Mouse (Mus musculus) heart, embryonic 16.5 days (tissue): ENCODE data around the gene Egfr. TPM values are rescaled to one million over a fixed set of nuclear protein-coding genes. Genes with fewer than 3 reads are reported as not detected.

Experiments used
- ATAC-seq: fragments of 200-750 bp; cut with Nextera tagmentation; replicated peaks from 2 replicates; pipeline ENCODE4 v1.8.0; 2017; ENCODE audit warnings: moderate number of reproducible peaks; ENCODE audit not compliant: insufficient read depth, low FRiP score; ENCODE audit errors: extremely low read depth
- H3K27ac ChIP-seq: fragments of 300-500 bp; sonication (generic); 2 replicates; pipeline ENCODE4 v1.5.1; 2014; ENCODE audit warnings: mild to moderate bottlenecking, low read length, control low read depth, moderate library complexity
- H3K27me3 ChIP-seq: fragments of 300-500 bp; sonication (generic); 2 replicates; pipeline ENCODE4 v1.6.1; 2014; ENCODE audit warnings: low read length, mixed read lengths; ENCODE audit not compliant: control insufficient read depth, insufficient read depth
- H3K36me3 ChIP-seq: fragments of 300-500 bp; sonication (generic); 2 replicates; pipeline ENCODE4 v1.6.1; 2014; ENCODE audit not compliant: control insufficient read depth, insufficient read depth
- H3K4me1 ChIP-seq: fragments of 300-500 bp; sonication (generic); 2 replicates; pipeline ENCODE4 v1.6.1; 2014; ENCODE audit warnings: low read length, mixed read lengths; ENCODE audit not compliant: control insufficient read depth, insufficient read depth
- H3K4me2 ChIP-seq: fragments of 300-500 bp; sonication (generic); 2 replicates; pipeline ENCODE4 v1.6.1; 2014; ENCODE audit warnings: low read depth, mild to moderate bottlenecking, control low read depth, low read length
- H3K4me3 ChIP-seq: fragments of 300-500 bp; sonication (generic); 2 replicates; pipeline ENCODE4 v1.5.1; 2014; ENCODE audit warnings: mild to moderate bottlenecking, control low read depth, low read length
- H3K9ac ChIP-seq: fragments of 300-500 bp; sonication (generic); 2 replicates; pipeline ENCODE4 v1.6.1; 2014; ENCODE audit warnings: low read length, control low read depth
- H3K9me3 ChIP-seq: fragments of 300-500 bp; sonication (generic); replicated peaks from 2 replicates; pipeline ENCODE4 v1.6.1; 2016; ENCODE audit warnings: low read length; ENCODE audit not compliant: control insufficient read depth
- WGBS: fragments of 180-500 bp; shearing (Covaris S2); extraction: QIAGEN DNeasy Blood & Tissue Kit; methylation state at CpG from one replicate; pipeline ENCODE4 v1.1.7; 2014; 5-methylcytosine and 5-hydroxymethylcytosine counted together
- polyA plus RNA-seq: library from polyadenylated mRNA; unstranded; fragments of >200 nt; fragmentation: Nextera tagmentation; extraction: Ambion mirVana; gene quantifications from 2 replicates; pipeline ENCODE4 v1.2.1, GENCODE M21; 2015

Gene Egfr
- polyA plus RNA-seq, 1 experiment from 2014 or later: 5.3 TPM

DNA sequence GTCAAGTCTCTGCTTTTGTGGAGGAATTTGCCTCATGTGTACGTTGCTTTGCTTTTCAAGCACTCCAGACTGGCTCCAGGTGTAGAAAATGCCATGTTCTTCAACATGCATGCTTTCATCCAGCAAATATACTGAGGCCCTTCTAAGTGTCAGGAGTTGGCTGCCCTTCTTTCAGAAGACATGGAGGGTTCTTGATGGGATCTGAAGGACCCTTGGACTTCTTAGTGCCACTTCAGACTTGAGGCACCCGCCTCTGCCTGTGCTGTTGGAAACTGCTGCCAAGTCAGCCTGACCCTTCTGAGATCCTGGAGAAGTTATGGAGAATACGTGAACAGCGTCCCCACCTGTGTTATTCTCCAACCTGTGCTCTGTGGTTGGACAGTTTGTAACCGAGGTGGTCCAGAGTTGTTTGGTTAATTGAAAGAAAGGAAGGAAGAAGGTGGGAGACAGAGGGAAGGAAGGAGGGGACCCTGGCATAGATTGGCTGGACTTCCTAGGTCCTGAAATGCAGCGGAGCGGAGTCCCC, 483 bp upstream of the Egfr start:
- no peak overlapping the region for H3K27ac ChIP-seq
- H3K4me2 ChIP-seq: peak overlapping the region; percentile 79
- H3K36me3 ChIP-seq: no peaks in the 10 kb centered on the region
- H3K9me3 ChIP-seq: no peaks in the 10 kb centered on the region
- peaks cover 35% of the 10 kb centered on the region for H3K27me3 ChIP-seq
- peak overlapping the region; percentile 76 for H3K4me3 ChIP-seq
- H3K4me1 ChIP-seq: peaks cover 5% of the 10 kb centered on the region; the same call in 1 of the 2 replicates
- H3K9ac ChIP-seq: peak overlapping the region; percentile 73
- WGBS: 37% methylated on average over 7 of the region's 7 CpGs
- ATAC-seq: no peak

DNA sequence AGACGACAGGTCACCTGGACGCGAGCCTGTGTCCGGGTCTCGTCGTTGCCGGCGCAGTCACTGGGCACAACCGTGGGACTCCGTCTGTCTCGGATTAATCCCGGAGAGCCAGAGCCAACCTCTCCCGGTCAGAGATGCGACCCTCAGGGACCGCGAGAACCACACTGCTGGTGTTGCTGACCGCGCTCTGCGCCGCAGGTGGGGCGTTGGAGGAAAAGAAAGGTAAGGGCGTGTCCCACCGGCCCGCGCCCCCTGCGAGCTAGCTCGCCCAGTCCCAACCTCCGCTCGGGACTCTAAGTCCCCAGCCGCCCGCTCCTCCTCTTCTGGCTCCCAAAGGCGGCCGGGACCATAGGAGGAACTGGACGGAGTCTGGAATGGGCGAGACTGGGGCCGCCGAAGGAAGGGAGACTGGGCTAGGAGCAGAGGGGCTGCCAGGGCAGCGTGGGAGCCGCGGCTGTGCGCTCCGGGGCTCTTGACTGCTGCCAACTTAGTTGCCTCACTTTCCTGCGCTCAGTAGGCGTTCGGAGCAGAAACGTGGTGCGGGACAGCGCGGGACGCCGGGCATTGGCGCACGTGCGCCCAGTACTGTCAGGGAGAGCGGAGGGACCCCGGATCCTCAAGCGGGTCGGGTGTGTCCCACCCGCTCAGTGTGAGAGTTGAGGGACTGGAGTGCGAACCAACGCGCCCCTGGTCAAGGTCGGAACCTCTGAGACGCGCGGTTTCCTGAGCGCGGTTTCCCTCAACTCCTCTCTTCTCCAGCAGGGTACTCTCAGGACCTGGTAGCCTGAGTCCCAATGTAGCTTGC, 548 bp downstream of the Egfr start:
- H3K27me3 ChIP-seq: peaks cover 35% of the 10 kb centered on the region
- no peaks in the 10 kb centered on the region for H3K9me3 ChIP-seq
- H3K4me1 ChIP-seq: peaks cover 5% of the 10 kb centered on the region; the same call in 1 of the 2 replicates
- peak; percentile 60 for ATAC-seq
- H3K4me2 ChIP-seq: peak overlapping the region; percentile 79
- H3K36me3 ChIP-seq: no peaks in the 10 kb centered on the region
- H3K27ac ChIP-seq: peak overlapping the region; percentile 35; the same call in 1 of the 2 replicates
- under 1% methylated on average over 66 of the region's 68 CpGs for WGBS
- peak overlapping the region; percentile 76 for H3K4me3 ChIP-seq
- H3K9ac ChIP-seq: peak overlapping the region; percentile 73

DNA sequence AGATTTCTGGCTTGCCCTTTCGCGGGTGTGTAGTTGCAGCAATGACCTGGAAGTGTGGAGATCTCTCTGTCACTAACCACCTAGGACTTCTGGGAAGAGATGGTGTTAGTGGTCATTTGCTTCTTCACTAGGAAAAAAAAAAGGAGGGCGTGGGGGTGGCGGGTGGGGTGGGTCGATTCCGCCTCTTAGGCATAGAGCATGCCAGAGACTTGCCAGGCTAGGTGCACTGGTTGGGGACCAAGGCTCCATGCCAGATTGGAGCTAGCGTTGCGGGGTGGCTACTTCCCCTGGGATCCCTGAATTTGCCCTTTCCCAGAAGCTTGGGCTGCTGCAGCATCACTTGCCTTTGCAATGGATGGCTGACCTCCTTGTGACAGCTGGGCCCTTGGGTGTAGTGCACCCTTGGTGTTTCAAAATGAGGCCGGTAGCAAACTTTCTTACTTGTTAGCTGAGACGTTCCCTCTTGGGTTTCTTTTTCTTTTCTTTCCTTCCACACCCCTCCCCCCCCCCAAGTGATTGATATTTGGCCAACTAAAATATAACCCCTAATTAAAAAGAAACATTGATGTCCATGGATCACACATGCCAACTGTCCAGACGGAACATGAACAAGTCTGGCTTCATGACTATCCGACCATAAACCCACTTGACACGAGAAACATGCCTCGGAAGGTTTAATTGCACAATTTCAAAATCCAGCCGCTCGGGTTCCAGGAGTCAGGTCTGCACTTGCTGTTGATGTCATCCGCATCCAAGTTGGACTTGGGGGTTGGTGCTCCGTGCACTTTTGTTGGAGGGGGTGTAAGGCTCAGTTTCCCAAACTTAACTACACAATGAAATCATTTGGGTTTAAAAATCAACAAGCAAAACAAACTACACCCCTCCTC, 1.4 kb downstream of the Egfr start:
- H3K27ac ChIP-seq: no peak overlapping the region
- no peaks in the 10 kb centered on the region for H3K9me3 ChIP-seq
- ATAC-seq: no peak
- H3K4me3 ChIP-seq: peak overlapping the region; percentile 76
- H3K4me2 ChIP-seq: peak overlapping the region; percentile 79
- no peaks in the 10 kb centered on the region for H3K36me3 ChIP-seq
- H3K9ac ChIP-seq: peak overlapping the region; percentile 73
- H3K27me3 ChIP-seq: peaks cover 35% of the 10 kb centered on the region
- H3K4me1 ChIP-seq: peaks cover 5% of the 10 kb centered on the region; the same call in 1 of the 2 replicates
- 32% methylated on average over 18 of the region's 18 CpGs for WGBS

DNA sequence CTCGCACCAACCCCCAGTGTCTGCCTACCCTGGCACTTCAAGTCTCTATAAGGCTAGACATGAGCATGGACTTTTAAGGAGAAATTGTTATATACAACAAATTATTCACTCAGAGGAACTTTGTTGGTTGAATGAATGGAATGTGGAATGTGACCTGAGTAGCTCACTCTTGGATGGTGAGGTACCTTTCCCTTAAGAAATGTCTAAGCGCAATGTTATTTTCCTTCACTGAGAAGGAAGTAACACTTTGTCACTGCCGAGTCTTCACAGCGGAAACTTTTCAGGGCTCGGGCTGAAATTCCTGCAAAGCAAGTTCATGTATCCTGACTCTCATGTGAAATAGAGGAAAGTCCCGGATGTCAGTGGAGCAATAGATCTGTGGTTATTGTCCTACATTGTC, 7.9 kb downstream of the Egfr start:
- Histone ChIP-seq H3K4me1 (no peaks in the 10 kb centered on the region), H3K36me3 (no peaks in the 10 kb centered on the region), H3K4me2 (no peak overlapping the region), H3K27me3 (peaks cover 3% of the 10 kb centered on the region; the same call in 1 of the 2 replicates), H3K27ac (no peak overlapping the region), H3K9ac (no peak overlapping the region), H3K4me3 (no peak overlapping the region), H3K9me3 (no peaks in the 10 kb centered on the region)
- 66% methylated on average over 6 of the region's 6 CpGs for WGBS
- no peak for ATAC-seq

DNA sequence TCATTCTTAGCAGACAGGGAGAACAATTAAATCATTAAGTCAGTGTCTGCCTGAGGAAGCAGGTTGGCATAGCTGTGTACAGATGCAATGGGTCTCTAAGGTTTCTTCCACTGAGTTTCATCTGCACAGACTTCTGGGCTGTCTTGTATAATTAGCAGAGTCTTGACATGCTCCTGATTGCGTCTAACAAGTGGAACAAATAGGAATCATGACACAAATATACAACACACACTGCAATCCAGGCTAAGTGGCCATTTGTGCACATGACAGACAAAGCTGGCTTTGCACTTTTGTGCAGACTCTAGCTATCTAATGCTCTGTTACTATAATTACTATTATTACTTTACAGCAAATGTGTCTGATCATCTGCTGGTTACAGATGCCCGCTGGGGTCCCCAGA, 9.2 kb downstream of the Egfr start:
- Histone ChIP-seq H3K4me2 (no peak overlapping the region), H3K4me3 (no peak overlapping the region), H3K27ac (no peak overlapping the region), H3K4me1 (no peaks in the 10 kb centered on the region), H3K36me3 (no peaks in the 10 kb centered on the region), H3K27me3 (no peaks in the 10 kb centered on the region), H3K9me3 (no peaks in the 10 kb centered on the region), H3K9ac (no peak overlapping the region)
- 81% methylated on average over 2 of the region's 2 CpGs for WGBS
- no peak for ATAC-seq

DNA sequence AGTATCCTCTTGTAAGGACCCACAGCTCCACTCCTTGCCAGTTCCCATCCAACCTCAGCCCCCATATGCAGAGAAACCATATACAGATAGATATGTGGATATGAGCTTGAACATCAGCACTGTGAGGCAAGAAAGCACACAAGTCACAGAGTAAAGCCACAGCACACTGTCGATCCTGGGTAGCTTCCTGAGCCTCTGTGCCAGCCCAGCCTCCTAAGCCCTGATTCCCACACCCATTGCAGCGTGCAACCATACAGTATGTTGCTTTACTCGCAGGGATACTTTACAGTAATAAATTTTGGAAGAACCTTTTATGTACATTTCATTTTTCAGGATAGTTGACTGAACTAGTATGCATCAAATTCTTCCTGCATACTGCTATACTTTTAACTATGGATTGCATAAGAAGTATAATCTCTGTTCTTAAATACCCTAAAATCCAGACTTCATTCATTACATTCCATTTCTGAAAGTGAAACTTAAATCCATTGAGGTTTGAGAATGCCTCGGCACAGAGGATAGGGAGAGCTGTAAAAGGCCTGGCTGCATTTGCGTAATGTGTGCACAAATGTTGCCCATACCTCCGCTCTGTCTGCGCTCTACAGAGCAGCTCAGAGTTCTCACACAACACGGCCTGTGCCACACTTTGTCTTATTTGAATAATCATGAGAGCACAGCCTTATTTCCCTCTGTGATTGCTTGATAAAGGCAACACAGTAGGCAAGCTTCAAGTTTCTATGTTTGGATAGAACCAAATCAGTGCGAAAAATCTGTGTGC, 14.2 kb downstream of the Egfr start:
- WGBS: 70% methylated on average over 9 of the region's 9 CpGs
- Histone ChIP-seq H3K4me1 (peaks cover 7% of the 10 kb centered on the region; the same call in 1 of the 2 replicates), H3K4me2 (no peak overlapping the region), H3K27ac (no peak overlapping the region), H3K36me3 (no peaks in the 10 kb centered on the region), H3K4me3 (no peak overlapping the region), H3K27me3 (no peaks in the 10 kb centered on the region), H3K9me3 (no peaks in the 10 kb centered on the region), H3K9ac (no peak overlapping the region)
- no peak for ATAC-seq

DNA sequence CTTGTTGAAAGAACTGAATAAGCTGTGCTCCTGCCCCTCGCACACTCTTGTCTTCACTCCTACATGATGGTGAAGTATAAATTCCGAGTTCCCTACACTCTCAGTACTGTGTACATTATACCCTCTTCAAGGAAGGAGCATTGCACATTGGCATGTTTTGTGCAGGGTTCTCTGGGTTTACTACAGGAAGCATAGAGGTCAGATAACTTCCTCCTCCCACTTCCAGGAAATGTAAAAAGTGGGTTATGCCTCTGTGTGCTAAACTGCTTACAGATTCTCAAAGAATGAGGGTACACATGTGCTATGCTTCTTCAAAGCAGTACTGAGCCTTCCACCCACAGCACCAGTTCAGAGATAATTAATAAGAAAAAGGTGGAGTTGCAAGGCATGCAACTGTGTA, 16.0 kb downstream of the Egfr start:
- Histone ChIP-seq H3K27ac (no peak overlapping the region), H3K4me1 (peaks cover 11% of the 10 kb centered on the region; the same call in 1 of the 2 replicates), H3K36me3 (no peaks in the 10 kb centered on the region), H3K27me3 (no peaks in the 10 kb centered on the region), H3K9ac (no peak overlapping the region), H3K4me3 (no peak overlapping the region), H3K9me3 (no peaks in the 10 kb centered on the region), H3K4me2 (no peak overlapping the region)
- no peak for ATAC-seq
- WGBS: 62% methylated on average over 2 of the region's 2 CpGs

DNA sequence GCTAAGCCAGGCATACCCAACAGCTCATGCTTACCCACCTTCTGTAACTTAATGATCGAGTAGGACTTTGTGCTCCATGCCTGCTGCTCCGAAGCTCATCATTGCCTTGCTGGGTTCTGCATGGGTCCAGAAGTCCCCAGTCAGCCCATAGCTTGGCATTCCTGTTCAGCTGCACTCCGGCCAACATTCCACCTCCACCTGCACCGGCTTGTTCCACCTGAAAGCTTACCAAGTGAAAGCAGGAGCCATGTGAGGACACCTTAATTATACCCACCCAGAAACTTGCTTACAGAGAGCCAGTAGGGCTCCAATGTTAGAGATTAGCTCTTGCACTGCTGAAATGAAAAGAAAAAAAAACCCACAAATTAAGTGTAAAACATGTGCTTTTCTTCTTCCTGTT, 17.3 kb downstream of the Egfr start:
- H3K9ac ChIP-seq: no peak overlapping the region
- H3K4me3 ChIP-seq: no peak overlapping the region
- H3K27me3 ChIP-seq: no peaks in the 10 kb centered on the region
- H3K9me3 ChIP-seq: no peaks in the 10 kb centered on the region
- H3K36me3 ChIP-seq: no peaks in the 10 kb centered on the region
- WGBS: 77% methylated on average over 4 of the region's 4 CpGs
- H3K4me2 ChIP-seq: no peak overlapping the region
- H3K4me1 ChIP-seq: peaks cover 11% of the 10 kb centered on the region; the same call in 1 of the 2 replicates
- ATAC-seq: no peak
- no peak overlapping the region for H3K27ac ChIP-seq
